Mouse (Mus musculus) limb, embryonic 11.5 days (tissue): ENCODE results near the gene Cpsf4. TPM values are rescaled to one million over a fixed set of nuclear protein-coding genes. Genes with fewer than 3 reads are reported as not detected.

Source experiments
- ATAC-seq: fragments of 200-750 bp; cut with Nextera tagmentation; 2 replicates; pipeline ENCODE4 v1.8.0; 2017; ENCODE audit warnings: low read depth; ENCODE audit not compliant: insufficient number of reproducible peaks, low FRiP score, low TSS enrichment
- DNase-seq: peaks from one replicate; pipeline ENCODE4 v3.0.0-alpha.2; 2015; ENCODE audit warnings: low spot score
- H3K27ac ChIP-seq: fragments of 300-500 bp; sonication (generic); replicated peaks from 2 replicates; pipeline ENCODE4 v1.5.1; 2014; ENCODE audit warnings: low read depth, mild to moderate bottlenecking, low read length
- H3K27me3 ChIP-seq: fragments of 300-500 bp; sonication (generic); 2 replicates; pipeline ENCODE4 v1.6.1; 2014; ENCODE audit warnings: mild to moderate bottlenecking, low read length, mixed read lengths; ENCODE audit not compliant: control insufficient read depth, insufficient read depth
- H3K36me3 ChIP-seq: fragments of 300-500 bp; sonication (generic); 2 replicates; pipeline ENCODE4 v1.6.1; 2014; ENCODE audit warnings: mild to moderate bottlenecking, low read length, moderate library complexity, mixed read lengths; ENCODE audit not compliant: control insufficient read depth, insufficient read depth
- H3K4me1 ChIP-seq: fragments of 300-500 bp; sonication (generic); 2 replicates; pipeline ENCODE4 v1.6.1; 2014; ENCODE audit warnings: low read length, mixed read lengths; ENCODE audit not compliant: control insufficient read depth, insufficient read depth
- H3K4me2 ChIP-seq: fragments of 300-500 bp; sonication (generic); 2 replicates; pipeline ENCODE4 v1.6.1; 2014; ENCODE audit warnings: low read depth, mild to moderate bottlenecking, moderate library complexity; ENCODE audit not compliant: severe bottlenecking
- H3K4me3 ChIP-seq: fragments of 300-500 bp; sonication (generic); 2 replicates; pipeline ENCODE4 v1.5.1; 2014; ENCODE audit warnings: low read depth, low read length
- H3K9ac ChIP-seq: fragments of 300-500 bp; sonication (generic); 2 replicates; pipeline ENCODE4 v1.6.1; 2014; ENCODE audit warnings: mild to moderate bottlenecking, low read length
- H3K9me3 ChIP-seq: fragments of 300-500 bp; sonication (generic); 2 replicates; pipeline ENCODE4 v1.6.1; 2016; ENCODE audit warnings: low read length; ENCODE audit not compliant: control insufficient read depth
- whole genome bisulfite sequencing: fragments of 180-500 bp; shearing (Covaris S2); extraction: QIAGEN DNeasy Blood & Tissue Kit; methylation state at CpG from one replicate; pipeline ENCODE4 v1.1.7; 2014; 5-methylcytosine and 5-hydroxymethylcytosine counted together
- polyA plus RNA-seq: library from polyadenylated mRNA; unstranded; fragments of >200 nt; fragmentation: Nextera tagmentation; extraction: Ambion mirVana; gene quantifications from 2 replicates; pipeline ENCODE4 v1.2.1, GENCODE M21; 2014

The Cpsf4 gene
- polyA plus RNA-seq, result 39.8 and 40.6 TPM in 2 replicates

GRCm38 (mm10) chr5:145166536-145167305 is at the start of gene Cpsf4, which contains the start of gene Ptcd1:
Gene Cpsf4 (plus strand): TSS chr5:145167213.
Gene Ptcd1 (minus strand): TSS chr5:145167108.
- H3K9ac ChIP-seq, result peak within 1 kb of the TSS; percentile 89
- H3K36me3 ChIP-seq, result peaks cover 15% of the 10 kb centered on the region
- H3K27ac ChIP-seq, result peak within 1 kb of the TSS; percentile 65
- H3K4me1 ChIP-seq, result peaks cover 14% of the 10 kb centered on the region
- ATAC-seq (peak; percentile 90), DNase-seq (peak; percentile 99)
- under 1% methylated on average over 51 of the region's 51 CpGs for WGBS
- H3K4me3 ChIP-seq, result peak within 1 kb of the TSS; percentile 80
- H3K9me3 ChIP-seq, result no peaks in the 10 kb centered on the region
- no peaks in the 10 kb centered on the region for H3K27me3 ChIP-seq
- H3K4me2 ChIP-seq, result peak within 1 kb of the TSS; percentile 59

GRCm38 (mm10) chr5:145118005-145118404 is 49.0 kb upstream of the Cpsf4 start:
- Histone ChIP-seq H3K27ac (no peak overlapping the region), H3K9ac (no peak overlapping the region), H3K4me2 (no peak overlapping the region), H3K27me3 (no peaks in the 10 kb centered on the region), H3K36me3 (peaks cover 2% of the 10 kb centered on the region; the same call in 1 of the 2 replicates), H3K9me3 (no peaks in the 10 kb centered on the region), H3K4me3 (no peak overlapping the region), H3K4me1 (peaks cover 6% of the 10 kb centered on the region; the same call in 1 of the 2 replicates)
- 64% methylated on average over 6 of the region's 6 CpGs for WGBS
- no peak for DNase-seq
- ATAC-seq, result no peak

- DNase-seq, result no peak
- no peak for ATAC-seq
- H3K9me3 ChIP-seq, result no peaks in the 10 kb centered on the region
Observed at GRCm38 (mm10) chr5:145118461-145118860, 48.6 kb upstream of the Cpsf4 start.

GRCm38 (mm10) chr5:145119385-145119784 is 47.6 kb upstream of the Cpsf4 start:
- no peak overlapping the region for H3K9ac ChIP-seq
- no peak overlapping the region for H3K4me3 ChIP-seq
- H3K27me3 ChIP-seq, result no peaks in the 10 kb centered on the region
- DNase-seq (no peak), ATAC-seq (no peak)
- H3K4me1 ChIP-seq, result peaks cover 6% of the 10 kb centered on the region; the same call in 1 of the 2 replicates
- no peaks in the 10 kb centered on the region for H3K9me3 ChIP-seq
- H3K27ac ChIP-seq, result no peak overlapping the region
- no peak overlapping the region for H3K4me2 ChIP-seq
- 94% methylated on average over 2 of the region's 2 CpGs for WGBS
- peaks cover 6% of the 10 kb centered on the region; the same call in 1 of the 2 replicates for H3K36me3 ChIP-seq

More at GRCm38 (mm10) chr5:145118461-145118860, 48.6 kb upstream of the Cpsf4 start:
- Histone ChIP-seq H3K27me3 (no peaks in the 10 kb centered on the region), H3K4me1 (peaks cover 6% of the 10 kb centered on the region; the same call in 1 of the 2 replicates), H3K9ac (no peak overlapping the region), H3K4me3 (no peak overlapping the region), H3K27ac (no peak overlapping the region), H3K4me2 (no peak overlapping the region), H3K36me3 (peaks cover 5% of the 10 kb centered on the region; the same call in 1 of the 2 replicates)
- WGBS, result 89% methylated on average over 5 of the region's 5 CpGs

GRCm38 (mm10) chr5:145120921-145121320 is 46.1 kb upstream of the Cpsf4 start:
- WGBS, result 53% methylated on average over 7 of the region's 7 CpGs
- H3K9ac ChIP-seq, result no peak overlapping the region
- H3K36me3 ChIP-seq, result peaks cover 11% of the 10 kb centered on the region; the same call in 1 of the 2 replicates
- H3K4me1 ChIP-seq, result 0 out of 2 replicates have a peak, but pooled peaks cover 3% of the 10 kb centered on the region
- no peak overlapping the region for H3K27ac ChIP-seq
- no peak for ATAC-seq
- no peak for DNase-seq
- no peaks in the 10 kb centered on the region for H3K27me3 ChIP-seq
- H3K4me2 ChIP-seq, result no peak overlapping the region
- H3K9me3 ChIP-seq, result no peaks in the 10 kb centered on the region
- no peak overlapping the region for H3K4me3 ChIP-seq

- Histone ChIP-seq H3K27ac (no peak overlapping the region), H3K4me3 (no peak overlapping the region), H3K9ac (no peak overlapping the region), H3K9me3 (no peaks in the 10 kb centered on the region), H3K4me1 (0 out of 2 replicates have a peak, but pooled peaks cover 3% of the 10 kb centered on the region), H3K4me2 (no peak overlapping the region), H3K36me3 (peaks cover 25% of the 10 kb centered on the region), H3K27me3 (no peaks in the 10 kb centered on the region)
- DNase-seq, result no peak
- no peak for ATAC-seq
- 93% methylated on average over 19 of the region's 19 CpGs for WGBS
Observed at GRCm38 (mm10) chr5:145123396-145123795, 43.6 kb upstream of the Cpsf4 start.

GRCm38 (mm10) chr5:145126580-145126979 is 40.4 kb upstream of the Cpsf4 start:
- 94% methylated on average over 9 of the region's 9 CpGs for WGBS
- H3K9ac ChIP-seq, result no peak overlapping the region
- no peak overlapping the region for H3K4me2 ChIP-seq
- H3K4me1 ChIP-seq, result no peaks in the 10 kb centered on the region
- no peak overlapping the region for H3K4me3 ChIP-seq
- no peaks in the 10 kb centered on the region for H3K27me3 ChIP-seq
- ATAC-seq, result no peak
- H3K9me3 ChIP-seq, result no peaks in the 10 kb centered on the region
- H3K27ac ChIP-seq, result no peak overlapping the region
- H3K36me3 ChIP-seq, result peaks cover 45% of the 10 kb centered on the region
- DNase-seq, result no peak

- DNase-seq (no peak), ATAC-seq (no peak)
- Histone ChIP-seq H3K27me3 (no peaks in the 10 kb centered on the region), H3K36me3 (peaks cover 57% of the 10 kb centered on the region), H3K27ac (no peak overlapping the region), H3K9me3 (no peaks in the 10 kb centered on the region), H3K9ac (no peak overlapping the region), H3K4me3 (no peak overlapping the region), H3K4me1 (no peaks in the 10 kb centered on the region), H3K4me2 (no peak overlapping the region)
- WGBS, result 94% methylated on average over 4 of the region's 4 CpGs
Observed at GRCm38 (mm10) chr5:145129124-145129523, 37.9 kb upstream of the Cpsf4 start.
